Mouse (Mus musculus): ENCODE results near the gene Rbfox3.
A peak's percentile ranks its signal among the peaks of the same experiment; 100 is the strongest.

Gene Rbfox3

DNA sequence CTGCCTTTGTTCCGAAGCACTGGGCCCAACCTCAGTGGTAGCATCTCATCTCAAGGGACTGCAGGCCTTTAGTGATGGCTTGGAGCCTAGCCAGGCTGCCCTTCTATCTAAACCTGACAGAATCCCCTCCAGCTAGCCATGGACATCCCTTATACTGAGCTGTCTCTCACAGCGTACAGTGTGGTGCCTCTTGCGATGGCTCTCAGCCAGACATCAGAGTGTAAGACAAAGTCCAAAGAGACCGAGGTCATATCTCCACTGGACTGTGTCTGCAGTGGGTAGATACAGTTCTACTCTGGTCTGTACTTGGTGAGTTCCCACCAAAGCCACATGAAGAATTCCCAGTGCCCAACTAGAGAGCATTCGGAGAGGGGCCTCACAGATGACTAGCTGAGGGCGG lies 240.2 kb downstream of the Rbfox3 start:
- DNase-seq (ENCODE audit: low read depth, low spot score): no peak

DNA sequence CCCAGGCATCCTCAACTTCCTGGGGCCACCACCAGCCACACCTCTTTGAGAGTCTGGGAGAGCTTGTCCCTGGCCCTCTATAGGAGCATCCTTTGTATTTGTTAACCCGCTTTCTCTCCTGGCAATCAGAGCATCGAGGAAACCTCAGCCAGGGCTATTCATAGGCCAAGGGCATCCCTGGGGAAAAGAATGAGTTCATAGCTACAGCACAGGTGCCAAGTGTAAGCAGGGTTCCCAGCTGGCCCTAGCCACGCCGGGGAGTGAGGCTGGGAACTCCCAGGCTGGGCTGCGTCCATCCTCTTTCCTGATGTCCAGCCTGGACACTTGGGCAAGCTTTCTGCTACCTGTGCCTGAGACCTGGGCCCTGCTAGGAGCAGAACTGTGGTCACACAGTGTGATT lies 241.6 kb downstream of the Rbfox3 start:
- DNase-seq (ENCODE audit: low read depth, low spot score): no peak

DNA sequence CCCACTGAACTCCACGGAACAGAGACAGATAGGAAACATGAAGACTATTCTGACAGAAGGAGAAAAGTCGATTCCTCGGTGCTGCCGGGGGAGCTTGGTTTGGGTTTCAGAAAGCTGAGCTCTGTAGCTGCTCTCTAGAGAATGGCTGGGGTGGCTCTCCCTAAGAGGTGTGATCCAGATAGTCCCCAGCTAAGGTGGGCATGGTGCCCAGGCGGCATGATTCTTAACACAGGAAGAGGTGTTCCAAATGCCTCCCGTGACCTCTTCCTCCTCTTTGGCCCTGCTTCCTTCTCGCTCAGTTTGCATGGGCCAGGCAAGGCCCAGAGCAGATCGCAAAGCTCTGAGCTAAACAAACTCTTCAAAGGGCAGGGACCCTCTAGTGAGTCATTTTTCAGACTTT lies 243.0 kb downstream of the Rbfox3 start:
- no peak for DNase-seq (ENCODE audit: low read depth, low spot score)

DNA sequence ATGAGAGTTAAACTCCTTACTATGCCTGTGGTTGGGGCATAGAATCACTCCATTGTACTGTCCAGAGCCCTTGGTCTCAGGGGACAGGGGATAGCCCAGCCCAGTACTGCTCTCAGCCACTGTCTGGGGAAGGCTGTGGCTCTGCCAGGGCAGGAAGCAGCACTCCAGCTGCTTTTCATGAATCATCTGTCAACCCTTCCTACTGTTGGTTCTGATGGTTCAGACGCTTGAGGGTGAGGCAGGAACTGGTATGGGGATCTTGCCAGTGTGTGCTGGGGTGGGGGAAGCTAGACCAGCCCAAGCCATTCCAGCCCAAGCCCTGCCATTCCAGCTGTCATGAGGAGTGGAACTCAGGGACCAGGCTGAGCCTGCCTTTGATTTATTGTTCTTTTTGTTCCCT lies 243.5 kb downstream of the Rbfox3 start:
- no peak for DNase-seq (ENCODE audit: low read depth, low spot score)

DNA sequence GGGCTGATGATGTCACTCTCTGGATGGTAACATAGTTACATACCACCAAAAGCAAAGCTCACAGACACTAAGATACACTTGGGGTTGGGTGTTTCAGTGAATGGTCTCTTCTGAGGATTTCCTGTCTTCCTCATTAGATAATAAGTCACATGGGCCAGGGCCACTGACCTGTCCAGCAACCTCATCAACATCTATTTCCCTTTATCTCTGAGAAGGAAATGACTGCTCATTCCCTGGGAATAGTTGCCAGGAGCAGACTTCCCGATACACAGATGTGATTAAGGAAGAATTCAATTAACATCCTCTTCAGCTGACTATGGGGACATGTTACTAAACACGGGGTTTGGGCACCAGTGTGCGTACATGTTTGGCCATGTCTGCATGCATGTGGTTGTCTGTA lies 245.2 kb downstream of the Rbfox3 start:
- DNase-seq (ENCODE audit: low read depth, low spot score): no peak

DNA sequence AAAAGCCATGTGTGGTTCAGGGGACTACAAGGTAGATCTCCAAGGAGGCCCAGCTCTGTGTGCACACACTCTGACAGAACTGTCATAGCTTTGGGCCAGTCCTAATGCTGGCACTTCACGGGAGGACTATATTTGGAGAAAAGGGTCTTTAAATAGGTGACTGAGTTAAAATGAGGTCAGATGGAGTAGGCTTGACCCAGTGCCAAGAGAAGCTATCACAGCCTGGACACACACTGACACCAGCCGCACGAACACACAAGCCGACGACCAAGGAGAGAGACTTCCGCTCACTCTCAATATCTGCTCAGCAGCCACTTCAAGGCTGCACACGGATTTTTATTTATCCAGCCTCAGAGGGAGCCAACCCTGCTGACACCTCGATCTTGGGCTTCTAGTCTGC lies 248.1 kb downstream of the Rbfox3 start:
- DNase-seq (ENCODE audit: low read depth, low spot score): no peak

DNA sequence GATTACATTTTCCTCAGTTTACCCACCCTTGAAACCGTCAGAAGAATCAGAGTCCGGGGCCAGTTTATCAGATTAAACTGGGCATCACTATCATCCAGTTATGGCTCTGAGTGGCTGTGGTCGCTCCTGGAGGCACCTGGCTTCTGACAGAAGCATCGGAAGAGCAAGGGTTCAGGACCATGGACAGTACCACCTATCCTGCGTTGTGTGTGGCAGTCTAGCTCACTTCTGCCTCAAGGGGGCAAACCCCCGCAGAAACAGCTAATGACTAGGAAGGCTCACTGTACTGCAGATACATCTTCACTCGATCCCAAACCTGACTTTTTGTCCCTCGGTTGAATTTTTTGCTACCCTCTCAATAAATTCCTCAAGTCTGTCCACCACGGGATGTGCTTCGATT lies 252.1 kb downstream of the Rbfox3 start:
- no peak for DNase-seq (ENCODE audit: low read depth, low spot score)

DNA sequence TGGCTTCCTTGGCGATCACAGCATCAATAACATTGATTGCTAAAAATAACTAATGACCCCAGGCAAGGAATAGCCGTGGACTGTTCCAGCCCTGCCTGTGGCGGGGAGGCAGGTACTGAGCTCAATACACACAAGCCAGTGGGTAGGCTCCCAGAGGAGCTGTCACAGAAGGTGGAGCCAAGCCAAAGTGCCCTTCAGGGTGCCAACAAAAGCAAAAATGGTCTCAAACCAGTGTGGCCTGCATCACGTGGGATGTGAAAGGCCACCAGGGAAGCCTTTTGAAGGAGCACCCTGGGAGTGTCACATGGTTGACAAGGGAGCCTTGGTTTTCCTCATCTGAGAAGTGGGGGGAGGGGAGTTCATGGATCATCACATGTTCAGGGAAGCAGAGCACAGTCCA lies 255.6 kb downstream of the Rbfox3 start:
- no peak for DNase-seq (ENCODE audit: low read depth, low spot score)

DNA sequence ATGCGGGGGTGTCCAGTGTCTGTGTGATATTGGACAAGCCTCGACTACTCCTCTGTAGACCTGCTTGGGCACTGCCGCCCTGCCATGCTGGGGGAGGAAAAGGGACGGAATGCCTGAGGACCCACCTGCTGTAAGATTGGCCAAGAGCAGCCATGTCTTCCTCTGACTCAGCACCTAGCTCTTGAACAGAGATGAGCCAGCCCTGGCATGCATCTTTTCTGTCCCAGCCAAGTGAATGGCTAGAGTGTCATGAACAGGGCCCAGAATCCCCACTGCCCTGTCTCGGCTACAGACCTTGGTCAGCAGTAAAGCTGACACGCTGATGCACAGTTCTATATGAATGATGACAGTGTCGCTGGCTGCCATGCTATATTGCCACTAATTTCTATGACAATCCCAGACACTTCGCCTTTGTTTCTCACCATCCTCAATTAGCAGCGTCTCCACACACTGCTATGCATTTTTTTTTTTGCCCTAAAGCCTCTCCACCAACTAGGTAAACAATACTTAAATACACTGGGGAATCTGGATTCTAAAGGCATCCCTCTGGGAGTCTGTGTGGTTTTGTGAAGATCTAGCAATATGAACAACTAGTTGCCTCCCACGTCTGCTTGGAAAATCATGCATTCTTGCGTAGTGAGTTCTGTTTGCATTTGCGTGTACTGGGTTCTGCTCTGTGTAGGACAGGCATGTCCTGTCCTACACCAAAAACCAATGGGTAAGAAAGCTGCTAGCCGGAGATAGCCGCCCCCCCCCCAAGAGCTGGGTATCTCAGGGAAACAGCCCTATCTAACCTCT lies 257.7 kb downstream of the Rbfox3 start:
- peak; percentile 36 for DNase-seq (ENCODE audit: low read depth, low spot score)

DNA sequence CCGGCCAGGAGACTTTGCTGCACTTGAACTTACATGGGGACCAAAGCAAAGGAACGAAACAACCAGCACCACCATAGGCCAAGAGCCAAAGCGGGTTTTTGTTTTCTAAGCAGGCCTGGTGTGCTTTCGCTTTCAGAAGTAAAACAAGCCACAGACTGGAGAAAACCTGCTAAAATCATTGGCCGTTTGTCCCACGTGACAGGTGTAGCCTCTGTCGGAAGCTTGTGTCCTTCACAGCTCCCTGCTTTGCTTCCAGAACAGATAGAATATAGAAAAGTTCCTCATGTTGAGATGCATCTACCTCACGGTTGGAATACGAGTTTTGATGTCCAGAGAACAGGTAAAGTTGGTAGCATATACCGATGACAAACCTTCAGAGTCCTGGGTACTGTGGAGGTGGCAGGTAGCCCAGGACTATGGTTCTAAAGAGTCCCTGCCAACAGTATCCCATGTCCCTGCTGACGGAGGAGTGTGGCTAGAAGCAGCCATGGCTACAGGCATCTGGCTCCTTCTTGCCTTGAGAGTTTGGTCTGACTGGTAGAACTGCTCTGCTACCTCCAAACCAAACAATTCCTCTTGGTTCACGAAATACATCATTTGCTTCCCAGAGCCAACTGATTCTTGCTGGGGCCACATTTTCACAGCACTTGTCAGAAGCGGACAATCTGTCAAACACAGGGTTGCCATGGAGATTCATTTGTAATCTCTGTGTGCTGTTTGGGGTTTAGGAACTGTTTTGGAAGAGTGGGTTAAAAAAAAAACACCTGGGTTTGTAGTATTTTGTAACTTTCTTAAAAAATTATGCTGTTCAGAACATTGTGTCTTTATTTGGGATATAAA lies 258.8 kb downstream of the Rbfox3 start:
- DNase-seq (ENCODE audit: low read depth, low spot score): peak; percentile 24

DNA sequence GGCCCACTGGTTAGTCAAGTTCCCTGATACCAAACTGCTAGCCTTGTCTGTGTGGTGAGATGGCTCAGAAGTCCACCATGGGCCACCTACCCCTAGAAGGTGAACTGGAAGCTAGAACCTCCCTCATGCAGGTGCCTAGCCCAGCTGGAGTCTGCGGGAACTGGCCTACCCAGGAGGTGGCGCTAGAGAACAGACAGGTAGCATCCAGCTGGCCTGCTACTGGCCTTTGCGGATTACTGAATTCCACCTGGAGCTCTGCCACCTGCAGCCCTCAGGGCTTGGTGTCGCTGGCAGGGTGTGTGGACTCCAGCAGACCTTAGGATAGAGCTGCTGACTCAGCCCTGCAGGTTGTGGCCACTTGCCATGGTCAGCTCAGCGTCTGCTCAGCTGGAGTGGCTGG lies 263.0 kb downstream of the Rbfox3 start:
- DNase-seq (ENCODE audit: low read depth, low spot score): no peak

DNA sequence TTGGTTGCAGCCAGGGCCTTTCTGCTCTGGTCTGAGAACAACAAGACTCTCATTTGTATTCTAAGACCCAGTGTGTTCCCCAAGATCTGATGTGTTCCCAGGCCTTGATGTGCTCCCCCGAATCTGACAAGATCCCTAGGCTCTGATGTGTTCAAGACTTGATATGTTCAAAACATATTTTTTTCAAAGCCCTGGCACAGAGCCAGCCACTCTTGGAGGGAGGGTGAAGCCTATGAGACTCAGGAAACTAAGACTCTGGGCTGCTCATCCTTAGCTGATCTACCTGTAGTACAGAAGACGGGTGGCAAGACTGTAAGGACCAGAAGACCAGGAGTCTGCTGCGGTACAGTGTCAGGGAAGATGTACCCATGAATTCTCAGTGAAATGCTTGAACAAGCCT lies 264.5 kb downstream of the Rbfox3 start:
- DNase-seq (ENCODE audit: low read depth, low spot score): no peak

DNA sequence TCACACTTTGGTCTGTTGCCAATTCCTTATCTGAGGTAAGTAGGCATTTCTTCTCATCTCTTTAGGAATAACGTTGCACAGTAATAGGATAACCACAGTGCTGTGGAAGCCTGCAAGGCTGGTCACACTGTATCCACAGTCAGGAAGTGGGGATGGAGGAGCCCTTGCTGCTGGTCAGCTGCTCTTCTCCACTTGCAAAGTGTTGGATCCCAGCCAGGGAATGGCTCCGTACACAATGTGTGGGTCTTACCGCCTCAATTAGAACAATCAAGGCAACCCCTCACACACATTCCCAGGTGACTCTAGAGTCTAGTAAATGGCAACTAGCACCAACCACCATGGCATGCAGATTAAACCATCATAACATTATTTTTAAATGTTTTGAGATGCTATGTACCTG lies 266.2 kb downstream of the Rbfox3 start:
- DNase-seq (ENCODE audit: low read depth, low spot score): no peak

DNA sequence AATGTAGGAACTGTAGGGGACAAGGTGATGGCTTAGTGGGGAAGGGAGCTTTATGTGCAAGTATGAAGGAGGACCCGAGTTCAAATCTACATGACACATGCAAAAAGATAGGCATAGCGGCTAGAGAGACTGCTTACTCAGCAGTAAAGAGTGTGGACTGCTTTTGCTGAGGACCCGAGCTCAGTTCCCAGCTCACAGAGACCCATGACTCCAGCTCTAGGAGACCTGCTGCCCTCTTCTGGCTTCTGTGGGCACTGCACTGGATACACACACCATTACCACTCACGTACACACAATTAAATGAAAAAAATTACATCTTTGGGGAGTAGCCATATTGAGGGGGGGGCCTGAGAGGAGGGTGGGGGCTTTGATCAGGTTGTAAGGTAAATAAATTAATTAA lies 270.7 kb downstream of the Rbfox3 start:
- DNase-seq (ENCODE audit: low read depth, low spot score): no peak

DNA sequence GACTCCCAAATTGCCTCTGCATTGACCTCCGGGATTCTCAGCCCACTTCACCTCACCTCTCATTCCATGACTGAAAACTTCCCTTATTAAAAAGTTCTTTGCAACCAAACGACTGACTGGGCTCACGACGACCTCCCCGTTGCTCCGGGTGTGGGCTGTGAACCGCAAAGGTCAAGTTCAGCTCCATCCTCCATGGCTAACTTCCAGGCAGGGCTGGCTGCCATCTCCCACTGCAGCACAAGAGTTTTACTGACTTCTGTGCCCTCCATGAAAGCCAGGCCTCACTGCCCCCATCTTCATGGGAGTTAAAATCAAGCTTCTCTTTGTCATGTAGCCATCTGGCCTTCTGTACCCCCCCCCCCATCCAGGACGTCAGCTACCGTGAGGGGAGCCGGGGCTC lies 273.7 kb downstream of the Rbfox3 start:
- DNase-seq (ENCODE audit: low read depth, low spot score): no peak

DNA sequence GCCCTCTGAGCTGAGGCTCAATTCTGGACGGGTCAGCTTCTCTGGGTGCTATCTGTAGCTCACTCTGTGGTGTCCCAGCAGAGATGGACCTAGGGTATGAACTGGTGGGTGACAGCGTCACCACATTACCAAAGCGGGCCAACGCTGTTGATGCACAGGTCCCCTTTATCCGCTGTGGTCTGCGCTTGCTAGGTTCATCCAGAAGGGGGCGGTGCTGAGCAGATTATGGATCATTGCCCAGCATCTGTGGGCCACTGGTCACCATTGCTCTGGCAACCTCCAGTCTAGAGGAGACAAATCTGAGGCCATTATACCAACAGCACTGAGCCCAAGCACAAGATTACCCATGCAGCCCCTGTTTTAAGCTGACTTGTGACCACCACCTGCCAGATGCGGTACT lies 276.8 kb downstream of the Rbfox3 start:
- no peak for DNase-seq (ENCODE audit: low read depth, low spot score)

DNA sequence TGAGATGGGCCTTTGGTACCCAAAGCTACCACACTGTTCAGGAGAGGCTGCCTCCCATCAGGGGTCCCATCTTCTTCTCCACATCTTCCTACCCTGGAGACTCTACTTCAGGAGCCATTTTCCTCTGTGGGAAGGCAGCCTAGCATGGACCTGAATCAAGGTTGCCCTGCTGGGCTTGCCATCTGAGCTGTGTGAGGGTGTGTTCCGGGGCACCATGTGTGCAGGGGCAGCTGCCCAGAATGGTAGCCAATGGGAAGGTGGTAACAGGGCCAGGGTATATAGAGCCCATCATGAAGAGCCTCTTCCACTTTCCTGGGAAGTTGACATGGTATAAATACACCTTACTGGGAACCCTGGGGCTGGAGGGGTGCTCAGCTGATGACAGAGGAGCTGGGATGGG lies 281.7 kb downstream of the Rbfox3 start:
- DNase-seq (ENCODE audit: low read depth, low spot score): no peak

DNA sequence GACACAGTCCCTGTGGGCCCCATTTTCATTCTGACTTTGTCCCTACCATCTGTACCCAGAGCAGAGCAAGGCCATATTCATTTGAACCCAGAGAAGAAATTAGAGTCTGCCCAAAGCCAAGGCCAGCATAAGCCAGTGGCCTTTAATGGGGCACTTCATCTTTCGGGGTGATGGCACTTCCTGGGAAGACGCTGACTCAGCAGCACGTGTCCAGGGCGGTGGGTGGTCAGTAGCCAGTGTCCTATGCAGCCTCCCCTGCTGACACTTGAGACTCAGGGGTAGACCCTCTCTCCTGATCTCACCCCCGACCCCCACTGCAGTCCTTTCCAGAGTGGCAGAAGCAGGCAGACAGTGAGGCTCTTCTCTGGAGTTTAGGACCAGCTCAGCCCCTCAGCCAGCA lies 283.9 kb downstream of the Rbfox3 start:
- DNase-seq (ENCODE audit: low read depth, low spot score): no peak

DNA sequence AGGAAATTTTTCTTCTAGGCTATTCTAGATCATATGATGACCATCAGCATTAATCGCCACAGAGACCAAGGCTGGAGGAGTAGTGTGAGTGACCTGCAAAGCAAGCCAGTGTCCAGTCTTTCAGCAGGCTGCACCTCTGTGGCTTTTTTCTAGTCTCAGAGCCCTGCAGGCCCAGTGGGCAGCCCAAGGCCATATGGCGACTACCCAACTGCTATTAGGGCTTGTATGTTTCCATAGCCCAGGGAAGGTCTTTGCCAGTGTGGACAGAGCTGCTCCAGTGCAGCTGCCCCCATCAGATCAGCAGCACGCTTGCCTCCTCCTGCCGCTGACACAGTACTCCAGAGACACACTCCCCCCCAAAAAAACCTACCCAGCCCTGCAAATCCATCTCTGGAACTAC lies 290.5 kb downstream of the Rbfox3 start:
- DNase-seq (ENCODE audit: low read depth, low spot score): no peak

DNA sequence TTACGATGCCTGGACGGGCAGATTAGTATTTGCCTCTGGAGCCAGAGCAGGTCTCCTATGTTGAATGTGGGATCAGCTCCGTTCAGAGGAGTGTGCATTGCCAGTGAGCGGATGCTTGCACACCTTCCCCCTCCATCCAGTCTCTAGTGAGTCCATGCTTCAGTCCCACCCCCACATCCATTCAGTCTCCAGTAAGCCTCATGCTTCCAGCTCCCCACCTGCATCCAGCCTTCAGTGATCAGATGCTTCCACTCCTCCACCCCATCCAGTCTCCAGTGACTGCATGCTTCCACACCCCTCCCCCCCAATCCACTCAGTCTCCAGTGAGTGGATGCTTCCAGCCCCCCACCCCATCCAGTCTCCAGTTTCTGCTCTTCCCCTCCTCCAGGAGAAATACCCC lies 297.3 kb downstream of the Rbfox3 start:
- DNase-seq (ENCODE audit: low read depth, low spot score): no peak

DNA sequence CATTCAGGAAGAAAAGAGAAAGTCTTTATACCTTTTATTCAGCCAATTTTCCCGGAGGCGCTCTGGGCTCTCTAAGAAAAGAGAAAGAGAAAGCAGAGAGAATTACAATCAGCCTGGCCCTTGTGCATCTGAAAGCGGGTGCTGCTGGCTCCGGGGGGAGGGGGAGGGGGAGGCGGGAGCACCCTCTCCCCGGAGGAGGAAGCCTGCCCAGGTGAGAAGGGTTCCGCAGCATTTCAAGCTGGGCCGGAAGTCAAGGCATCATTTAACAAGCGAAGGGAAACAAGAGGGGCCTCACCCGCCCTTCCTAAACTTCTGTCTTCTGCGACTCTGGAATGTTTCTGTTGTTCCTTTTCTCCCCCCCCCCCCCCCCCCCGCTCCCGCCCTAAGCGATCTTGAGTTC lies 301.3 kb downstream of the Rbfox3 start:
- DNase-seq (ENCODE audit: low read depth, low spot score): no peak

DNA sequence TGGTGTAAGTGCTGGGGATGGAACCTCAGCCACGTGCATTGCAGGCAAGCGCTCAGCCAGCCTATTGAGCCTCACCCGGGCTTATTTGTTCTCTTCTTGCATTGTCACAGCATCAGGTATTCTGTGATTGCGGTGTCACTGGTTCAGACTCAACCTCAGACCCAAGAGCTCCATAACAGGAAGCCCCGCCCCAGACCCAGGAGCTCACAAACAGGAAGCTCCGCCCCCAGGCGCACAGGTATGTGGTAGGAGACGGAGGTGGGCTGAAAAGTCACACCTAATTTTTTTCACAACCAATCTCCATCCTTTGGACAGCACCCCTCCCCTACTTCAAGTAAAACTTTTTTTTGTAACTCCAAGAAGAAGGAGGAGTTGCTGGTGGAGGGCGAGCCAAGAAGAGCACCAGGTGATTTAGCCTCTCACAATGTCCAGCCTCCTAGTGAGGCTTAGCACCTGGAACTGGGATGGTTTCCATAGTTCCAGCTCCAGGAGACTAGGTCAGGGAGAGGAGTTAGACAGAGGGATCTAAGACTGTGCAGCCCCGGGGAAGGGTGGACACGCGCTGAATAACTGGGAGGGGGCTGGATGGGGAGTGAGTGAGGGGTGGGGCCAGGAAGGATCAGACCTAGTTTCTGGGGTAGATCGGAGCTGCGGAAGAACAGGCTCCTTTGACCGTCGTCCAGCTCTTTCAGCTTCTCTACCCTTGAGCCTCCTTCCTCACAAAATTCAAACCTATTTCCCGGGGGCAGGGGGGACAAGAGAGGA lies 302.0 kb downstream of the Rbfox3 start:
- DNase-seq (ENCODE audit: low read depth, low spot score): no peak

Data from telencephalon, adult 2 months (tissue).